Mouse (Mus musculus) adipocyte (in vitro differentiated cells): ENCODE results near the gene Fadd.

Source experiments
- DNase-seq: peaks from one replicate; pipeline ENCODE4 v3.0.0-alpha.2; 2016; ENCODE audit warnings: low spot score

Gene Fadd

GRCm38 (mm10) chr7:144531585-144532378 is 50.5 kb downstream of the Fadd start:
- DNase-seq: no peak

- no peak for DNase-seq
Measured at GRCm38 (mm10) chr7:144529851-144530250, 52.4 kb downstream of the Fadd start.

- peak; percentile 78 for DNase-seq
Measured at GRCm38 (mm10) chr7:144527723-144528221, 54.5 kb downstream of the Fadd start.
